Mouse (Mus musculus): ENCODE measurements around the gene Mpig6b. TPM values are rescaled to one million over a fixed set of nuclear protein-coding genes. Genes with fewer than 3 reads are reported as not detected.
A peak's percentile ranks its signal among the peaks of the same experiment; 100 is the strongest.

Mpig6b gene
- polyA plus RNA-seq, 1 experiment from 2014 or later, result 1.1 TPM

GRCm38 (mm10) chr17:35055691-35056495, 10.1 kb downstream of the Mpig6b start:
- no peaks in the 10 kb centered on the region for H3K9me3 ChIP-seq (ENCODE audit: control insufficient read depth, low read length)
- no peak overlapping the region for H3K9ac ChIP-seq (ENCODE audit: low read length)
- no peak for ATAC-seq (ENCODE audit: low read depth)
- no peak overlapping the region for H3K4me2 ChIP-seq (ENCODE audit: low read depth, low read length)
- WGBS, result 89% methylated on average over 7 of the region's 7 CpGs
- no peak overlapping the region for H3K27ac ChIP-seq (ENCODE audit: low read length)
- no peak overlapping the region for H3K4me3 ChIP-seq (ENCODE audit: low read length)
- H3K27me3 ChIP-seq (ENCODE audit: control insufficient read depth, insufficient read depth, low read depth, low read length), result no peaks in the 10 kb centered on the region
- H3K4me1 ChIP-seq (replicated peaks; ENCODE audit: control insufficient read depth, insufficient read depth, low read length), result peaks cover 24% of the 10 kb centered on the region
- peaks cover 41% of the 10 kb centered on the region for H3K36me3 ChIP-seq (ENCODE audit: control insufficient read depth, insufficient read depth, low read length)

DNA sequence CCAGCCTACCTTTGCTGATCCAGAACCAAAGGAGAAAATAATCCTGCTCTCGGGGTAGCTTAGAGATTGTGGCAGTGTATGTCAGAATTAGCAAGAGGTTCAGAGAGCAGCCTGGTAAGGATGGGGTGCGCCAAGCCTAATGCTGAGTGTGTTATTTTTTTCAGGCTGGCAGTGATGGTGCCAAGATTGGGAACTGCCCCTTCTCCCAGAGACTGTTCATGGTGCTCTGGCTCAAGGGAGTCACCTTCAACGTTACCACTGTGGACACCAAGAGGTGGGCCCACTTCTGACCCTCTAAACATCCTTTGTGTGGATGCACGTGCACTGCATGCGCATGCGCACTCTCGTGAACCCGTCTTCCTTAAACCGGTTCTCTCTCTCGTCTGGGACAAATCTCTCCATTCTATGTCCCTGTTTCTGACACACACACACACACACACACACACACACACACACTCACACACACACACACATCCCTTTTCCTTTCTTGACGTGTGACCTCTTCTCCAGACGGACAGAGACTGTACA, 13.6 kb downstream of the Mpig6b start:
- Histone ChIP-seq H3K4me1 (replicated peaks; ENCODE audit: control insufficient read depth, insufficient read depth, low read length) (peaks cover 31% of the 10 kb centered on the region), H3K27me3 (ENCODE audit: control insufficient read depth, insufficient read depth, low read depth, low read length) (no peaks in the 10 kb centered on the region), H3K36me3 (ENCODE audit: control insufficient read depth, insufficient read depth, low read length) (peaks cover 34% of the 10 kb centered on the region), H3K4me2 (ENCODE audit: low read depth, low read length) (peak overlapping the region; percentile 97), H3K4me3 (ENCODE audit: low read length) (peak overlapping the region; percentile 81), H3K9me3 (ENCODE audit: control insufficient read depth, low read length) (no peaks in the 10 kb centered on the region), H3K9ac (ENCODE audit: low read length) (peak overlapping the region; percentile 82), H3K27ac (ENCODE audit: low read length) (peak overlapping the region; percentile 99)
- no peak for ATAC-seq (ENCODE audit: low read depth)
- 76% methylated on average over 12 of the region's 12 CpGs for WGBS

DNA sequence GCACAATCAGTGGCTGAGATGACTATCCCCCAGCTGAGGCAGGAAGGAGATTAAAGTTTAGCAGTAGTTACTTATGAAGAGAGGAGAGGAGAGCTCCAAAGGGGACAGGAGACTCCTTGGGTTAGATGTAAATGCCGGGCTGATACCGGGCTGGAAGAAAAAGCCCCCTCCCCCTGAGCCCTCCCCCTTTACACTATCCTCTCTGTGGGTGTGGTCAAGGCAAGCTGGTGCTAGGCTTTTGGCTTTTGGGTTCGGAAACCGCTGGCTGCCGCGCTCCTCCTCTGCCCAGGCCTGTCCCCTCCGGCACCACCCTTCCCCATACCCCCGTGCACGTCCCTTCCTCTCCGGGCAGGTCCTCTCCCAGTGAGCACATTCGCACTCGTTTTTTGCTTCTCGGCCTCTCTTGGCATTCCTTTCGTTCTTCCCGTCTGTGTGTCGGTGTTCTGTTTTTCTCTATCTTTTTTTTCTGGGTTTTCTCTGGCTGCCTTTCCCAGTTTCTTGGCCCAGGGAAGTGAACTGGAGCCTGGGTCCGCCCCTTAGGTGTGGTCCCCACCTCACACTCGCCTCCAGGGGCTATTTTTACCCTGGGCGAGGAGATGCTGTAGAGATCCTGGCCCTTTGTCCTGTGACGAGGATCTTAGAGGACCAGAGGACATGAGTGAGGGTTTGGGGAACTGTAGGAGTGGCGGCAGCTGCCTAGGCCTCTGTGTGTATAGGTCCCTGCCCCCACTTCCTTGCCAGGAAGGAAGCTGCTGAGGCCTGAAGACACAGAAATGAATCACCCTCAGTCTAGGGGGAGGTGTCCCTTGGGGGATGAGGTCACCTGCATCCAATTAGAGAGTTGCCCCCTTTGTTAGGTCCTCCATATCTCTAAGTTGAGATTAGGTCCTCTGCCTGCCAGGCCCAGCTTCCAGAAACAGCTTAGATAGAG, 14.6 kb downstream of the Mpig6b start:
- Histone ChIP-seq H3K4me2 (ENCODE audit: low read depth, low read length) (peak overlapping the region; percentile 97), H3K4me3 (ENCODE audit: low read length) (peak overlapping the region; percentile 81), H3K27me3 (ENCODE audit: control insufficient read depth, insufficient read depth, low read depth, low read length) (no peaks in the 10 kb centered on the region), H3K4me1 (replicated peaks; ENCODE audit: control insufficient read depth, insufficient read depth, low read length) (peaks cover 35% of the 10 kb centered on the region), H3K9ac (ENCODE audit: low read length) (peak overlapping the region; percentile 82), H3K36me3 (ENCODE audit: control insufficient read depth, insufficient read depth, low read length) (peaks cover 31% of the 10 kb centered on the region), H3K9me3 (ENCODE audit: control insufficient read depth, low read length) (no peaks in the 10 kb centered on the region), H3K27ac (ENCODE audit: low read length) (peak overlapping the region; percentile 99)
- WGBS, result under 1% methylated on average over 19 of the region's 21 CpGs
- peak; percentile 73 for ATAC-seq (ENCODE audit: low read depth)

- peaks cover 22% of the 10 kb centered on the region for H3K36me3 ChIP-seq (ENCODE audit: control insufficient read depth, insufficient read depth, low read length)
- H3K9me3 ChIP-seq (ENCODE audit: control insufficient read depth, low read length), result no peaks in the 10 kb centered on the region
- peak overlapping the region; percentile 82 for H3K9ac ChIP-seq (ENCODE audit: low read length)
- H3K27ac ChIP-seq (ENCODE audit: low read length), result peak overlapping the region; percentile 99
- no peaks in the 10 kb centered on the region for H3K27me3 ChIP-seq (ENCODE audit: control insufficient read depth, insufficient read depth, low read depth, low read length)
- peak overlapping the region; percentile 97 for H3K4me2 ChIP-seq (ENCODE audit: low read depth, low read length)
- peaks cover 38% of the 10 kb centered on the region for H3K4me1 ChIP-seq (replicated peaks; ENCODE audit: control insufficient read depth, insufficient read depth, low read length)
- under 1% methylated on average over 27 of the region's 27 CpGs for WGBS
- H3K4me3 ChIP-seq (ENCODE audit: low read length), result peak overlapping the region; percentile 81
- peak; percentile 39 for ATAC-seq (ENCODE audit: low read depth)
These were observed 15.7 kb downstream of the Mpig6b start for GRCm38 (mm10) chr17:35050126-35050750.

DNA sequence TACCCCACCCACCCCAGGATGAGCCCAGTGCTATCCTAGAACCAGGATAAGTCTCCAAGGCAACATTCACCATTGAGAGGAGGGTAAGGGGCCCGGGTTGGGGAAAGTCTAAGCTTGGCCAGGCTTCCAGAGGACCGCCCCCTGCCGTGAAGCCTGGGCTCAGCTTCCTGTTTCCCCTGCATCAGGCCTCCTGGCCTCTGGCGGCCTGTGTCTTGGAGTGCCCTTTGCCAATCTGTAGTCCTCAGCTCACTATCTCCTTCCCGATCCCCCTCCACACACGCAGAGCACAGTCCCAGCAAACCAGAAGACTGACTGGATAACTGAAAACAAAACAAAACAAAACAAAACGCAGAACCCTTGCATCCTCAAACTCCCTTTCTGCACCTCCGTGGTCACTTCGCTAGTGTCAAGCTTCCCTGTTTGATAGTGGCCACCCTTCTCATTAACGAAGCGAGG, 16.4 kb downstream of the Mpig6b start, which contains the start of gene Clic1:
TSS of gene Clic1 (plus strand) at position 406 of the 456 bp plus-strand sequence.
- Histone ChIP-seq H3K27ac (ENCODE audit: low read length) (peak within 1 kb of the TSS; percentile 99), H3K4me2 (ENCODE audit: low read depth, low read length) (peak within 1 kb of the TSS; percentile 97), H3K27me3 (ENCODE audit: control insufficient read depth, insufficient read depth, low read depth, low read length) (no peaks in the 10 kb centered on the region), H3K4me3 (ENCODE audit: low read length) (peak within 1 kb of the TSS; percentile 81), H3K9ac (ENCODE audit: low read length) (peak within 1 kb of the TSS; percentile 82), H3K36me3 (ENCODE audit: control insufficient read depth, insufficient read depth, low read length) (peaks cover 19% of the 10 kb centered on the region), H3K9me3 (ENCODE audit: control insufficient read depth, low read length) (no peaks in the 10 kb centered on the region), H3K4me1 (replicated peaks; ENCODE audit: control insufficient read depth, insufficient read depth, low read length) (peaks cover 41% of the 10 kb centered on the region)
- WGBS, result 1% methylated on average over 10 of the region's 11 CpGs
- peak; percentile 35 for ATAC-seq (ENCODE audit: low read depth)

DNA sequence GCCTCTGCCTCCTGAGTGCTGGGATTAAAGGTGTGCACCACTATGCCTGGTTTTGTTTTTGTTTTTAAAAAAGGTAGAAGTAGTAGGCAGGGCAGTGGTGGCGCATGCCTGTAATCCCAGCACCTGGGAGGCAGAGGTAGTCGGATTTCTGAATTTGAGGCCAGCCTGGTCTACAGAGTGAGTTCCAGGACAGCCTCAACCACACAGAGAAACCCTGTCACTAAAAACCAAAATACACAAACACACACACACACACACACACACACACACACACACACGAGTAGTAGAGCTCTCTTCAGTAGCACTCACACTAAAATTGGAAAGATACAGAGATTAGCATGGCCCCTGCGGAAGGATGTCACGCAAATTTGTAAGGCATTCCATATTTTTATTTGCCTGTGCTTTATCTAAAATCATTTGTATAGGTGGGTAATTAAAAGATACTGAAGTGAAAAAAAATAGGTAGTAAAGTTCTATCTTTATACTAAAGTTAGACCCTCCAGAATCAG, 17.0 kb downstream of the Mpig6b start:
- peak overlapping the region; percentile 97 for H3K4me2 ChIP-seq (ENCODE audit: low read depth, low read length)
- no peaks in the 10 kb centered on the region for H3K9me3 ChIP-seq (ENCODE audit: control insufficient read depth, low read length)
- no peak overlapping the region; the same call in 1 of the 2 replicates for H3K9ac ChIP-seq (ENCODE audit: low read length)
- H3K27ac ChIP-seq (ENCODE audit: low read length), result peak overlapping the region; percentile 99
- 60% methylated on average over 5 of the region's 5 CpGs for WGBS
- ATAC-seq (ENCODE audit: low read depth), result no peak
- H3K27me3 ChIP-seq (ENCODE audit: control insufficient read depth, insufficient read depth, low read depth, low read length), result no peaks in the 10 kb centered on the region
- H3K36me3 ChIP-seq (ENCODE audit: control insufficient read depth, insufficient read depth, low read length), result peaks cover 13% of the 10 kb centered on the region
- peaks cover 42% of the 10 kb centered on the region for H3K4me1 ChIP-seq (replicated peaks; ENCODE audit: control insufficient read depth, insufficient read depth, low read length)
- H3K4me3 ChIP-seq (ENCODE audit: low read length), result peak overlapping the region; percentile 81

DNA sequence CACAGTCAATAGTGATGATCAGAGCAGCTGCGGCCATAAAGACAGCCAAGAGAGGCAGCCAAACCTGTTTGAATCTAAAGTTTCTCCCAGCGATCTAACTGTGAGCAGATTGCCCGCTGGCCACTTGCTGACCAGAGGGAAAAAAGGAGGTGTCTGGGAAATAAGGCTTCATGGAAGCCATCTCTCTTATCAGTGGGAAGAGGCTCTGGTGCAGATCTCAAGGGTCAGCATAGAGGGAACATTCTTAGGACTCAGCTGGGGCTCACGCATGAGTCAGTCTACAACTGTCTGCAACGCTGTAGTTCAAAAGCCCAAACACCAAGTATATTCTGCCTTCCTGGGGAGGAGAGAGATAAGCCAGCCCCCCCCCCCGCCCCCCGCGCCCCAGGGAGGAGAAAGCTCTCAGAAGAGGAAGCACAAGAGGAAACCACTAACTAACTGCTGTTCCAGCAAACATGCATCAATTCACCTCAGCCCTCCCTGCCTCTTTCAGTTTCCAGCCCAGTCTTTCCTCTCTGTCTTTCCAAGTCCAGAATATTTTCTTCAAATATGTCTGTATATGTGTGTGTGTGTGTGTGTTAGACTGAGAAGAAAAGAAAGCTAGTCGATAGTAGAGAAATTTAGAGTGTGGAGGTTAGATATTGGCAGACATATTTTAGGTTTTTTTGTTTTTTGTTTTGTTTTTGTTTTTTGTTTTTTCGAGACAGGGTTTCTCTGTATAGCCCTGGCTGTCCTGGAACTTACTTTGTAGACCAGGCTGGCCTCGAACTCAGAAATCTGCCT, 17.6 kb downstream of the Mpig6b start:
- ATAC-seq (ENCODE audit: low read depth), result no peak
- 19% methylated on average over 11 of the region's 11 CpGs for WGBS
- peaks cover 45% of the 10 kb centered on the region for H3K4me1 ChIP-seq (replicated peaks; ENCODE audit: control insufficient read depth, insufficient read depth, low read length)
- peak overlapping the region; percentile 25 for H3K4me2 ChIP-seq (ENCODE audit: low read depth, low read length)
- 0 out of 2 replicates have a peak overlapping the region, but pooled peaks have one; percentile 8 for H3K4me3 ChIP-seq (ENCODE audit: low read length)
- H3K27me3 ChIP-seq (ENCODE audit: control insufficient read depth, insufficient read depth, low read depth, low read length), result no peaks in the 10 kb centered on the region
- H3K9ac ChIP-seq (ENCODE audit: low read length), result peak overlapping the region; percentile 37; the same call in 1 of the 2 replicates
- no peaks in the 10 kb centered on the region for H3K9me3 ChIP-seq (ENCODE audit: control insufficient read depth, low read length)
- H3K36me3 ChIP-seq (ENCODE audit: control insufficient read depth, insufficient read depth, low read length), result peaks cover 8% of the 10 kb centered on the region
- peak overlapping the region; percentile 99 for H3K27ac ChIP-seq (ENCODE audit: low read length)

- WGBS, result 24% methylated on average over 1 of the region's 1 CpGs
- H3K36me3 ChIP-seq (ENCODE audit: control insufficient read depth, insufficient read depth, low read length), result peaks cover 1% of the 10 kb centered on the region
- H3K9ac ChIP-seq (ENCODE audit: low read length), result no peak overlapping the region
- H3K27me3 ChIP-seq (ENCODE audit: control insufficient read depth, insufficient read depth, low read depth, low read length), result no peaks in the 10 kb centered on the region
- no peak overlapping the region for H3K4me3 ChIP-seq (ENCODE audit: low read length)
- ATAC-seq (ENCODE audit: low read depth), result no peak
- peak overlapping the region; percentile 25 for H3K4me2 ChIP-seq (ENCODE audit: low read depth, low read length)
- peak overlapping the region; percentile 99 for H3K27ac ChIP-seq (ENCODE audit: low read length)
- no peaks in the 10 kb centered on the region for H3K9me3 ChIP-seq (ENCODE audit: control insufficient read depth, low read length)
- H3K4me1 ChIP-seq (replicated peaks; ENCODE audit: control insufficient read depth, insufficient read depth, low read length), result peaks cover 44% of the 10 kb centered on the region
These were observed 18.3 kb downstream of the Mpig6b start for GRCm38 (mm10) chr17:35047688-35048087.

Data from lung, embryonic 16.5 days (tissue).